ENCODE assay signal across 24 mouse cellular contexts in the genomic region with DNA sequence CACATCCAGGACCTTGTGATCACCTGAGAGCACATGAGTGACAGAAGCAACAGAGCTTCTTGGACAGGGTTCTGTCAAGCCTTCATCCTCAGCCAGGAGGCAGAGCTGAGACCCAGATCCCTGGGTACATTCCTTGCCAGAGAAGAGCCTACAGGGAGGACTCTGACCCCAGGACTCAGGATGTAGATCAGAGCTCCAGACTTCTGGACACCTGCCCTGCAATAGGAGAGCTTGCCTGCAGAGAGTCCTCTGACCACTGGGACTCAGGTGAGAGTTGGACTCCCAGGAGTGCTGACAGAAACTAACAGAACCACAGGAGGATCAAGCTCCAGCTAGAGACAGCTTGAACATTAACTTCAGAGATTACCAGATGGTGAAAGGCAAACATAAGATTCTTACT.
"Had no signal": no experiment of that assay in that cellular context is flagged by ENCODE, and none has a peak within 500 bp of the region (broad histone marks: within the 10 kb centered on the region; RNA-seq: fewer than 3 reads in every experiment).

No protein-coding gene starts in this region.

- H3K27ac ChIP-seq: heart, adult 2 months; heart, embryonic 13.5 days; heart, embryonic 15.5 days; hindbrain, embryonic 13.5 days; hindbrain, embryonic 15.5 days; hindbrain, postnatal 0 days; kidney, postnatal 0 days; layer of hippocampus, adult 2 months; left cerebral cortex, adult 2 months; limb, embryonic 10.5 days; limb, embryonic 12.5 days; liver, embryonic 13.5 days; liver, embryonic 15.5 days had no signal

- H3K9ac ChIP-seq: forebrain, postnatal 0 days; heart, embryonic 13.5 days; heart, embryonic 15.5 days; hindbrain, embryonic 13.5 days; hindbrain, embryonic 15.5 days; limb, embryonic 12.5 days; liver, embryonic 13.5 days; liver, embryonic 15.5 days; liver, postnatal 0 days had no signal

- DNase-seq: forebrain, postnatal 0 days; gastrocnemius, postnatal 14 days; gastrocnemius, postnatal 36 days; heart, adult 11 months; heart, adult 2 months; heart, postnatal 14 days; heart, postnatal 36 days; liver; liver, embryonic 13.5 days; liver, postnatal 0 days had no signal

- H3K36me3 ChIP-seq: heart, embryonic 13.5 days; heart, embryonic 15.5 days; hindbrain, embryonic 13.5 days; hindbrain, embryonic 15.5 days; limb, embryonic 10.5 days; limb, embryonic 12.5 days; liver, embryonic 13.5 days; liver, embryonic 15.5 days had no signal

- H3K9me3 ChIP-seq: heart, embryonic 13.5 days; heart, embryonic 15.5 days; hindbrain, embryonic 13.5 days; hindbrain, embryonic 15.5 days; limb, embryonic 10.5 days; limb, embryonic 12.5 days; liver, embryonic 13.5 days; liver, embryonic 15.5 days had no signal

- H3K27me3 ChIP-seq: heart, embryonic 13.5 days; heart, embryonic 15.5 days; hindbrain, embryonic 13.5 days; hindbrain, embryonic 15.5 days; limb, embryonic 12.5 days; liver, embryonic 13.5 days; liver, embryonic 15.5 days had no signal

- H3K4me3 ChIP-seq: heart, adult 2 months; heart, embryonic 13.5 days; heart, embryonic 15.5 days; hindbrain, embryonic 13.5 days; hindbrain, embryonic 15.5 days; layer of hippocampus, adult 2 months; left cerebral cortex, adult 2 months; limb, embryonic 10.5 days; limb, embryonic 12.5 days; liver, embryonic 13.5 days; liver, embryonic 15.5 days had no signal

- H3K4me2 ChIP-seq: heart, embryonic 11.5 days; heart, embryonic 13.5 days; heart, embryonic 15.5 days; hindbrain, embryonic 13.5 days; hindbrain, embryonic 15.5 days; limb, embryonic 12.5 days; liver, embryonic 11.5 days; liver, embryonic 13.5 days; liver, embryonic 15.5 days had no signal

- ATAC-seq: forebrain, postnatal 0 days; hindbrain, postnatal 0 days; intestine, embryonic 16.5 days; liver, postnatal 0 days had no signal

- H3K4me1 ChIP-seq: heart, embryonic 13.5 days; heart, embryonic 15.5 days; hindbrain, embryonic 13.5 days; hindbrain, embryonic 15.5 days; limb, embryonic 10.5 days; limb, embryonic 12.5 days; liver, embryonic 13.5 days; liver, embryonic 15.5 days had no signal
